Mouse (Mus musculus) heart, adult 9 months (tissue): ENCODE data around the gene Stx4a.
A peak's percentile ranks its signal among the peaks of the same experiment; 100 is the strongest.
"Not testable (repeated sequence)": the region's sequence is repeated elsewhere in the genome, so short reads cannot be mapped to it uniquely, and the experiment has no call there.

ENCODE experiments used
- DNase-seq, 2 experiments: peaks; one replicate each; pipeline ENCODE4 v3.0.0; 2022; ENCODE audit warnings: low spot score in 2 of 2

Gene Stx4a

GRCm38 (mm10) chr7:127814241-127814921 is 9.7 kb upstream of the Stx4a start:
- peak; percentile 78 to 90 for DNase-seq

- DNase-seq = no peak
These were observed 8.9 kb upstream of the Stx4a start for GRCm38 (mm10) chr7:127815116-127815665.

GRCm38 (mm10) chr7:127815954-127816821 is 7.9 kb upstream of the Stx4a start:
- DNase-seq = peak; percentile 63

GRCm38 (mm10) chr7:127817053-127817452 is 7.0 kb upstream of the Stx4a start:
- DNase-seq = no peak

GRCm38 (mm10) chr7:127817776-127818175 is 6.3 kb upstream of the Stx4a start:
- no peak for DNase-seq

GRCm38 (mm10) chr7:127820836-127821509 is 3.1 kb upstream of the Stx4a start:
- no peak for DNase-seq

GRCm38 (mm10) chr7:127822494-127822893 is 1.6 kb upstream of the Stx4a start:
- DNase-seq = no peak

- no peak for DNase-seq
These were observed 590 bp upstream of the Stx4a start for GRCm38 (mm10) chr7:127823236-127824171.

- no peak for DNase-seq
These were observed 11.5 kb downstream of the Stx4a start for GRCm38 (mm10) chr7:127835550-127835949.

- DNase-seq = no peak
These were observed 13.4 kb downstream of the Stx4a start for GRCm38 (mm10) chr7:127837473-127837872.

- not testable (repeated sequence) for DNase-seq
These were observed 13.8 kb downstream of the Stx4a start for GRCm38 (mm10) chr7:127837878-127838277.

- DNase-seq = not testable (repeated sequence)
These were observed 15.9 kb downstream of the Stx4a start for GRCm38 (mm10) chr7:127840031-127840430.

GRCm38 (mm10) chr7:127840886-127841285 is 16.8 kb downstream of the Stx4a start:
- no peak for DNase-seq

GRCm38 (mm10) chr7:127841340-127842000 is 17.4 kb downstream of the Stx4a start:
- DNase-seq = peak; percentile 93 to 95

GRCm38 (mm10) chr7:127842001-127842718 is 18.1 kb downstream of the Stx4a start:
- DNase-seq = peak; percentile 82 to 83

GRCm38 (mm10) chr7:127849973-127850875 is 26.1 kb downstream of the Stx4a start:
- peak; percentile 34 to 36 for DNase-seq

GRCm38 (mm10) chr7:127850906-127851305 is 26.8 kb downstream of the Stx4a start:
- peak; percentile 46 to 61 for DNase-seq

- no peak for DNase-seq
These were observed 34.2 kb downstream of the Stx4a start for GRCm38 (mm10) chr7:127858258-127858657.

GRCm38 (mm10) chr7:127866434-127866833 is 42.3 kb downstream of the Stx4a start:
- no peak for DNase-seq
